Mouse (Mus musculus) adrenal gland, postnatal 36 days (tissue): Measurements from ENCODE around the gene Bhlhe41. TPM values are rescaled to one million over a fixed set of nuclear protein-coding genes. Genes with fewer than 3 reads are reported as not detected.

Experiments used
- DNase-seq, 2 experiments: peaks; one replicate each; pipeline ENCODE4 v3.0.0; 2021; ENCODE audit warnings: mixed read lengths in 1 of 2
- long read RNA-seq, 2 experiments: library from polyadenylated mRNA; stranded (forward); transcript quantifications; one replicate each; pipeline ENCODE4 v2.0.0; 2021; ENCODE audit warnings: borderline sequencing depth in 2 of 2
- total RNA-seq, 2 experiments: library from RNA; stranded (reverse); gene quantifications; 2 replicates each; pipeline ENCODE4 v1.2.3; 2021

Gene Bhlhe41
- 10 to 100 TPM; 12.3 to 16.5 TPM for total RNA-seq
- long read RNA-seq, experiment 1, full-length matches to known transcripts, result 2 of 2 reads
- long read RNA-seq, experiment 1, partial matches to known transcripts, result 0 of 2 reads
- long read RNA-seq, experiment 1, other reads (novel, unspliced or antisense), result 0 of 2 reads
- long read RNA-seq, experiment 2, result 0 reads

- DNase-seq, result peak; percentile 91
Measured at GRCm38 (mm10) chr6:145865289-145865885, at the start of gene Bhlhe41. Bhlhe41 (minus strand) TSS chr6:145865558.

- no peak for DNase-seq
Measured at GRCm38 (mm10) chr6:145912232-145912631, 46.9 kb upstream of the Bhlhe41 start.

- DNase-seq, result peak; percentile 37 to 38
Measured at GRCm38 (mm10) chr6:145910469-145911426, 45.4 kb upstream of the Bhlhe41 start.

- DNase-seq, result no peak
Measured at GRCm38 (mm10) chr6:145909943-145910342, 44.6 kb upstream of the Bhlhe41 start.

GRCm38 (mm10) chr6:145906096-145906890 is 40.9 kb upstream of the Bhlhe41 start:
- peak; percentile 80 to 81 for DNase-seq

- DNase-seq, result no peak
Measured at GRCm38 (mm10) chr6:145904616-145905015, 39.3 kb upstream of the Bhlhe41 start.

GRCm38 (mm10) chr6:145904169-145904568 is 38.8 kb upstream of the Bhlhe41 start:
- DNase-seq, result no peak

- DNase-seq, result no peak
Measured at GRCm38 (mm10) chr6:145894669-145895342, 29.4 kb upstream of the Bhlhe41 start.

GRCm38 (mm10) chr6:145893366-145894021 is 28.1 kb upstream of the Bhlhe41 start:
- DNase-seq, result no peak

- DNase-seq, result no peak
Measured at GRCm38 (mm10) chr6:145892381-145893265, 27.3 kb upstream of the Bhlhe41 start.

- no peak for DNase-seq
Measured at GRCm38 (mm10) chr6:145891951-145892350, 26.6 kb upstream of the Bhlhe41 start.

GRCm38 (mm10) chr6:145887719-145888118 is 22.4 kb upstream of the Bhlhe41 start:
- DNase-seq, result no peak

- peak in 1 of 2 experiments; percentile 24 for DNase-seq
Measured at GRCm38 (mm10) chr6:145886277-145886676, 20.9 kb upstream of the Bhlhe41 start.

GRCm38 (mm10) chr6:145885069-145885468 is 19.7 kb upstream of the Bhlhe41 start:
- DNase-seq, result no peak

GRCm38 (mm10) chr6:145883668-145884067 is 18.3 kb upstream of the Bhlhe41 start:
- no peak for DNase-seq

GRCm38 (mm10) chr6:145883010-145883409 is 17.7 kb upstream of the Bhlhe41 start:
- no peak for DNase-seq

GRCm38 (mm10) chr6:145880609-145881008 is 15.3 kb upstream of the Bhlhe41 start:
- no peak for DNase-seq

- DNase-seq, result no peak
Measured at GRCm38 (mm10) chr6:145876986-145877735, 11.8 kb upstream of the Bhlhe41 start.

- DNase-seq, result no peak
Measured at GRCm38 (mm10) chr6:145873354-145873753, 8.0 kb upstream of the Bhlhe41 start.
